Mouse (Mus musculus): ENCODE data around the gene Btbd9.

- TF ChIP-seq CTCF (IDR thresholded peaks at IDR 0.05; ENCODE audit: extremely low read depth, insufficient read depth, insufficient read length, insufficient replicate concordance): no peak
- TF ChIP-seq POLR2A (IDR thresholded peaks at IDR 0.05; ENCODE audit: low read depth, low read length): no peak
Measured at GRCm38 (mm10) chr17:30575121-30575904, 975 bp downstream of the Btbd9 start.
